Mouse (Mus musculus) cerebellum, adult 11-12 months (tissue): Measurements from ENCODE around the gene Ergic1.

Experiments used
- DNase-seq: peaks from one replicate; pipeline ENCODE4 v3.0.0; 2022

Ergic1 gene

DNA sequence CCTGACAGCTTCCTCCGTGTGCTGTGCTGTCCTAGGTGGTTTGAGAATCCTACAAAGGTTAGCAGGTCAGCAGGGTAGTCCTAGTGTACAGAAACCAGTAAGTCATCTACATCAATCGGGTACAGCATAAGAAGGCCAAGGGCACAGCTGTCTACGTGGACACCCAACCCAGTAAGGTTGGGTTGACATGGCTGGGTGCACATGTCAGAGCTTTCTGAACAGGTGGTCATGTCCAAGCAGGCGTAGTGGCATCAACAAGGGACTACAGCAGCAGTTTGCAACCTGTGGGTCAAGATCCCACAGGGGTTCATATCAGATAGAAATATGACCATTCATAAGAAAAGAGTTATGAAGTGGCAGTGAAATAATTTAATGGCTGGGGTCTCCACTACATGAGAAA, 104.3 kb downstream of the Ergic1 start:
- DNase-seq = no peak

DNA sequence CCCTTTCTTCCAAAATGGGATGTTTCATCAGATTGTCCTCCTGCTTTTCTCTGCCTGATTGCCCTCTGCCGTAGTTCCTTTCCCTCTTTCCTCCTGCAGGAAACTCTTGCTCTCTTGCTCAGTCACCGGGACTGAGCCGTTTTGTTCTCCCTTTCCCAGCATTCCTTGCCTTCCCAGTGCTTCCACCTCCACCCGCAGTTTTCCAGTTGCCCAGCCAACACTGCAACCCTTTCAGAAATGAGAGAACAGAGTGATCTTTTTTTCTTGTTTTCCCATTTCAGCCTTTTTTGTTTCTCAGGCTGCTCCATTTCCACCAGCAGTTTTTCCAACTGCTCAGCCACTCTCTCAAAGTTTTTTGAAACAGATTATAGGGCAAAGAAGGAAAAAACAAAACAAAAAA, 110.0 kb downstream of the Ergic1 start:
- DNase-seq = no peak

DNA sequence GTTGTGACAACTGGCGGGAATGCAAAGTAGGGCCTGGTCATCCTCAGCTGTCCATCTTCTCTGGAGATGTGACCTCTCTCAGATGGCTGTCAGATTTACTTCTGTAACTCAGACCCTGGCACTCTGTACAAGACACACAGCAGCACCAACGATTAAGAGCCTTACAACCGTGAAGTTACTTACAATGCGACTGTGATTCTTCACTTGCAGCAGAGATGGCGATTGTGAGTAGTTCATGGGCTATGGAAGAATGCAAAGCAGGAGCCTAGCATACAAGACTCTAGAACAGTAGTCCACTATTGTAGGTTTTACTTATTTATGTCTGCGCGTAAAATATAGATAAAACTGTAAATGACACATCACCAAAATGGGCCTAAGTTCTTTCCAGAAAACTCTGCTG, 114.6 kb downstream of the Ergic1 start:
- DNase-seq = no peak

DNA sequence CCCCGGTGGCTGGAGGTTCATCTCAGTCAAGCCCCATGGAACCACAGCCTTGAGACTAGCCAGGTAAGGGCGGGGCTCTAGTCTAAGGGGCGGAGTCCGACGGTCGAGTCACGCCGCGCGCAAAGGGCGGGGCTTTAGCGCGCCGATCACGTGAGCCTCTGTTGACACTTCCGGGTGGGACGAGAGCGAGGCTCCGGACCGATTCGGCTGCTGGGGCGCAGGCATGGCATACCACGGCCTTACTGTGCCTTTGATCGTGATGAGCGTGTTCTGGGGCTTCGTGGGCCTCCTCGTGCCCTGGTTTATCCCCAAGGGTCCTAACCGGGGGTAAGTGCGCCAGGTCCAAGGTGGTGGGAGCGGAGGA, 114.9 kb downstream of the Ergic1 start:
- DNase-seq = peak; percentile 93

DNA sequence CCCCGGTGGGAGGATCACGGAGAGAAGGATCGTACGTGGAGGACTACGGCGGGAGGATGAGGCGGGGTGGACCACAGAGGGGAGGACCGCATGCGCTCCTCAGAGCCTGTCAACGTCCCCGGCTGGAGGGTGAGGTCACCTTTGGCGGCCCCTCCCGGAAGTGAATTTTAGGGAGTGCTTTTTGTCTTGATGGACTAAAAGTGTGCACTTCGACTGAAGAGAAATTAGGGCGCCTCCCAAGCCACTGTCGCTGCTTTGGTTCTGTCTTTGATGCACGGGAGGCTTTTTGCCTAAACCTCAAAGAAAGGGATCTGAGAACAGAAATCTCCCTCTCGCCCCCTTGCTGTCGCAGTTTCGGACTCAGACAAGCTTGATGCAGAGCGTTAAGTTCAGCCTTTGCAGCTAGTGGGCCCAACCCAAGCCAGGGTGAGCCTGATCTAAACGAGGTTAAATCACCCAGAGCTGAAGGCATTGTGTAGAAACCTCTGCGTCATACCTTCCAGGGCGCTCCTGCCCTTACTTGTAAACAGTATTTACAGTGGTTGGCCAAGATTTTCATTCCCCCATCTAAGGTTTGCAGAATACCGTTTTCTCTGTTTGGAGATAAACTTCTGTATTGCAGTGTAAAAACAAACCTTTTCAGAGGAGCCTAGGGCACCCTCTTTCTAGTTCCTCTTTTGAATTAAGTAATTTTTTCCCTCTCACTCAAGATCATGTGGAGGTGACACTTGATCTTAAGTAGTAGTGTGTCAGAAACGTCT, 115.5 kb downstream of the Ergic1 start:
- peak; percentile 86 for DNase-seq

DNA sequence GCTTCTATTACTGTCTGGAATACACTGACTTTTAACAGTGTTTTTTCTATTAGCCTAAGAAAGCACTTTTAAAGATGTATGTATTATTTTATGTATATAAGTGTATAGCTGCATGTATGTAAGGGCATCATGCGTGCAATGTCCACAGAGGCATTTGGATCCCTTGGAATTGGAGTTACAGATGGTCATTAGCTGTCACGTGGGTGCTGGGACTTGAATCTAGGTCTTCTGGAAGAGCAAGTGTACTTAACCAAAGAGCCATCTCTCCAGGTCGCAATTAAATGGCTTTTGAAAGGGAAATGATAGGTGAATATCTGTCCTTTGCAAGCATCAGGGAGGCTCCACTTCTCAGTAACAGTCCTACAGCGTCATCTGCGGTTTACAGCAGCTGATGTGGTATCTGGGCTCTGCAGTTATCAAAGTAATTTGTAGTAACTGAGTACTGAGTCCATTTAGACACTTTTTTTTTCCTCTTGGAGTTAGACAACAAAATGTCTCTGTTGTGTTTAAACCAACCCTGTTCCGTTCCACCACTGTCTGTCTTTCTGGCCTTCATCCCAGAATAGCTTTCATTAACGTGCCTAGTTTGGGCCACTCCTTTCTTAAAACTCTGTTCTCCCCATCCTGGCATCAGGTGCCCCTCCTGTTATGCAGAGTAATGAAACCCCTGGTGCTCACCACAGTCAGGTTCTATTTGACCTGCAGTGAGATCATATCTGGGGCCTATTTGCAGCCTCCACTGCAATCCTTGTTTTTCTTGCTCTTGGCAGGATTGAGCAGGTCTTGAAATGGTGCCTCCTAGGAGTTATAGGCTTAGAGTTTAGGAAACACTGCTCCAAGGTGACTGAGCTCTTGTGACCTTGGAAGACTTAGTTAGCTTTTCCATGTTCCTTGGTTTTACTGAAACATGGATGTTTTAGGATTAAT, 116.7 kb downstream of the Ergic1 start:
- no peak for DNase-seq

DNA sequence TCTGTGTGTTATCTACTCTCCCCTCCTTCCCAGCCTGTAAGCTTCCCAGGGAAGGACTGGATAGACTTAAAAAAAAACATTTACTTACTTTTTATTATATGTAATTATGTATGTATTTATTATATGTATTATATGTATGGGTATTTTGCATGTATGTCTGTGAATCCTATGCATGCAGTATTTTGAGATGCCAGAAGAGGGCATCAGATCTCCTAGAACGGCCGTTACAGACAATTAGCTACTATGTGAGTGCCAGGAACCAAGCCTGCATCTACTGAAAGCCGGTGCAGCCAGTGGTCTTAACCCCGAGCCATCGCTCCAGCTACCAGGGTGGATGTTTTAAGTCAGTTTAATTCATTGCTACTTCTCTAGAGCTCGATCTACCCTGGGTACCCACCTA, 120.0 kb downstream of the Ergic1 start:
- DNase-seq = no peak

DNA sequence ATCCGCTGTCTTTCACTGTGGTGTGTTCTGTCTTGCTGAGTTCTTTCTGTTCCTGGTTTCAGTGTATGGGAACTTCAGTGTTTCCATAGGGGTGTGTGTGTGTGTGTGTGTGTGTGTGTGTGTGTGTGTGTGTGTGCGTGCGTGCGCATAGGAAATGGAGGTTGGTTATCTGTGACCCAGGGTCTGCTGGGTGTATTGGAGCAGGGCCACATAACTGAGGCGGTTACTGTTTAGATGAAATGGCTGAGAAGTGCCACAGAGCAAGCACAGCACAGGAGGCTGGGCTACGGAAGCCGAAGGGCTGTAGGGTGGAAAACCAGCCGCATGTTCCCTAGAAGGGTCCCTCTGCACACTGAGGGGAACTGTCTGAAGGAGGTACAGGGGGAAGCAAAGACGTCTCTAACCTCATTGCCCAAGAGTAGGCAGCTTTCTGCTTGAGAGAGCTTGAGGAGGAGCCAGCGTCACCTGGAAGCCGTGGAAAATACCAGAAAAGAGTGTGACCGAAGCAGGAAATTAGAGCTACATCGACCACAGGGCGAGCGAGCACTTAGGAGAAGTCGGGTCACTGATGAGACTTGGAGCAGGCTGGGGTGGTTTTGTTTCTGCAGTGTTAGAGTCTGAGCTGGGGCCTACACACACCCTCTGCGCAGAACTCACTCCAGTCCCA, 125.2 kb downstream of the Ergic1 start:
- DNase-seq = no peak

DNA sequence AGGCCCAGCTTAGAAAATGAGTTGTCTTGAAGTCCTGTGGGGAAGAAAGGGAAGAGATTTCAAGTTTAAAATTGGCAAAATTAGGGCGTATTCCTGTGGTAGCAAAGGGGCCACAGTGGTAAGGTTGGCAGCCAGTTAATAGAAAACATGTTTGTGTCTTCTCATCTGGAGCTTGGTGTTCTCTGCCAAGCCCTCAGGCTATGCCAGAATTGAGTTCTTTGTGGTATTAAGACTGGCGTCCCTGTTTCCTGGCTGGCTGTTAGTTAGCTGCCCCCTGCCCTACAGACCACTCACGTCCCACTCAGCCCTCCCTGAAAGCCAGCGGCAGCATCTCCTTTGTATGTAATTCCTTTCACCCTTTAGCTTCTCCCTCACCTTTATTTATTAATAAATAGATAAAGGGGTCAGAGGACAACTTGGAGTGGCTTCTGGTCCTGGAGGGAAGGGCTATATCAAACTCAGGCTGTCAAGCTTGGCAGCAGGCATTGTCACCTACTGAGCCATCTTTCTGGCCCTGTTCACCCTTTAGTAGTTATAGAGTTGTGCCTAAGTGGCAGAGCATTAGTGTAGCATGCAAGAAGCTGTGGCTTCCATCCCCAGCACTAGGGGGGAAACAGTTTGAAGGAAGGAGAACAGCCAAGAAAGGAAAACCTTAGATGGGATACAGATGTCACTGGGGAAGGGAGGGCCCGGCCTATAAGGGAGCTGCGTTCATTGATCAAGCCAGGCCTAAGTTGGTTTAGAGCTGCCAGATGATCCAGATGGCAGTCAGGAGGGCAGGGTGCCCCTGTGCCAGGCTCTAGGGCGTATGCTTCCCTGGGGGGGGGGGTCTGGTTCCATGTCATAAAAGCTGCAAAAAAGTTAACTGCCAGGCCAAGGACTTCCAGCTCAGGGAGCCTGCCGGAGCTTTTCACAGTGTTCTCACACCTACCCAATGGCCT, 127.8 kb downstream of the Ergic1 start:
- peak; percentile 47 for DNase-seq

DNA sequence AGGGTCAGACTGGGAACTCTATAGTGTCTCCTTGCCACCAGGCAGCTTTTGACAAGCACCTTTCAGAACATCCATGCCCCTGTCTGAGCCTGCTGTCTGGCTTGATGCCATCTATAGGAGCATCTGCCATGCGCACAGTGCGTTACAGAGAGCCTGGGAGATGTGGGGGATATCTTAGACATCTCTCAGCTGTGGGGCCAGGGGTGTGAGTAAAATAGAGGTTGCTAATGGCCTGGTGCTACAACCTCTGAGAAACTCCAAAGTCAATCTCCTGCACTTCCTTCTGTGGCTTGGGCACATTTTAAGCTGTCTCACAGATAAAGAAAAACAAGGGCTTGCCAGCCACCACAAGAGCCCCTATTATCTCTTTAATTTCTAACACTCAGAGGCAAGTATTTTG, 128.5 kb downstream of the Ergic1 start:
- peak; percentile 48 for DNase-seq

DNA sequence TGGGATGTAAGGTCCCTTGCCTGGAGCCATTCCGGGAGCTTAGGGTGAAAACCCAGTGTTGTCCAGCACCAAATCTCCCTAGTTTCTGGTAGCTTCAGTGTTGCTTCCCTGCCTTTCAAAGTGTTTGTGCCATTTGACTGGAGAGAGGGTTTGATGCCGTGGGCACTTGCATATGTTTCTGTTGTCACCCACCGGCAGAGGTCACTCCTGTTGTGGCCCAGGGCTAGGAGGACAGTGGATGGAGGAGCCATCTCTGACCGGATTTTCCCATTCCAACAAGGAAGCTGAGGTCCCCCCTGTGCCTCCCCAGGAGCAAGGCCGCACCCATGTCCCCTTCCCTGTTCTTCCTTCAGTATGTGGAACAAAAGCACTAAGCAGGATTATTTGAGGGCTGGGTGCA, 128.9 kb downstream of the Ergic1 start:
- DNase-seq = peak; percentile 62

DNA sequence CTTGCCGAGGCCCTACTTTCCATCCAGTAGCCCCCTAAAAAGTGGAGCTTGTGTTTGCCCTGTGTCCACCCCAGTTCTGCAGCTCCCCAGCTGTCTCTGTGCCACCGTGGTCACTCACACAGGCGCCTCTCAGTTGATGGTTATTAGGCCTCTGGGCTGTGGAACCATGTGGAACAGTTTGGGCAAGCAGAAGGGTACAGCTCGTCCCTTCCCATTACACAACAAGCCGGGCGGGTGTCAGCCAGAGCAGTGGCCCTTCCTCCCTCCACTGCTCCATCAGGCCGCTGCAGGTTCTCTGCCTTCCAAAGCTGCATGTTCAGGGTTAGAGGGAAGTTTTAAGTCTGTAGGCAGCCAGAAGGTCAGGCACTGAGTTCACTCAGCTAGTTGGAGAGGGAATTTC, 129.8 kb downstream of the Ergic1 start:
- DNase-seq = peak; percentile 60

DNA sequence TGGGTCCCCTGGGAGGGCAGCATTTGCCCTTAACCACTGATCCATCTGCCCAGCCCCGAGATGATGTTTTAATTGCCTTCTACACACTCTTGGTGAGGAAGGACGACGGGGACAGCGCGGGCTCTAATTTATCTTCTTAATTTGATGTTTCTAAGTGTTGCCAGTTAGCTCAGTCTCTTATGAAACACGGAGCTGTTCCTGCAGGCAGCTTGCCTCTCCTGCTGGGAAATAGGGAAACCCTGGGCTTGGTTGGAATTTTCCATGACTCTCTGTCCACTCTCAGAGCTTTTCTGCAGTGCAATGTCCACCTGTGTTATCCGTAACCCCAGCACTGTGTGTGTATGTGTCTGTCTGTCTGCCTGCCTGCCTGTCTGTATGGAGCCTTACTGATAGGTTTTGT, 132.1 kb downstream of the Ergic1 start:
- DNase-seq = peak; percentile 83

DNA sequence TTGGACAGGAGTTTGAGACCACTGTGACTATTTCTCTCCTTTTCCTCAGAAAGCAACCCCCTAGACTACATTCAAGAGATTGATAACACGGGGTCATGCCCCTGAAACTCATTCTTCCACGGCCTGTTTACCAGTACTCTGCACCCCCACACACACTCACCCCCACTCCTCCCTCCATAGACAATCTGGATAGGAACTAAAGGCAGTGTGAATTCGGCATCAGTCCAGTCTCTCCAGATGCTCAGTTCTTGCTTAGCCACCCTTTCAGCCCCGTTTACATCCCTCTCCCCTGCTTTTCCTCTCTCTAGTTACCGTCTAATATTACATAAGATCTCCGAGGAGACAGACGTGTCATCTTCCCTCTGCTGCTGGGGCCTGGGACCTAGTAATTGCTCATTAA, 132.9 kb downstream of the Ergic1 start:
- DNase-seq = peak; percentile 58

DNA sequence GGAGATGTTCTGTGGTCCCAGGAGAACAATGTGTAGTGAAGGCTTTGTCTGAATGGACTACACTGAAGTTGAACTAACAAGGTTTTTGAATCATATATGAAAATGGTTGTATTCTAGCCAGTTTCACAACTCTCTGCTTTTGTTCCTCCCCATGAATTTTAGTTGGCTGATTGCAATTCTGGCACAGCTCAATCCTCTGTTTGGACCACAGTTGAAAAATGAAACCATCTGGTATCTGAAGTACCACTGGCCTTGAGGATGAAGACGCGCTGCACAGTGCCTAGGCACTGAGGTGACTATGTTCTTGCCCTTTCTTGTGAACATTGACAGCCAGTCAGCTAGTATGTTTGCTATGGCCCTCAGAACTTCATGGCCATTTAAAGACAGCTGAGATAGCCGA, 133.9 kb downstream of the Ergic1 start:
- no peak for DNase-seq

DNA sequence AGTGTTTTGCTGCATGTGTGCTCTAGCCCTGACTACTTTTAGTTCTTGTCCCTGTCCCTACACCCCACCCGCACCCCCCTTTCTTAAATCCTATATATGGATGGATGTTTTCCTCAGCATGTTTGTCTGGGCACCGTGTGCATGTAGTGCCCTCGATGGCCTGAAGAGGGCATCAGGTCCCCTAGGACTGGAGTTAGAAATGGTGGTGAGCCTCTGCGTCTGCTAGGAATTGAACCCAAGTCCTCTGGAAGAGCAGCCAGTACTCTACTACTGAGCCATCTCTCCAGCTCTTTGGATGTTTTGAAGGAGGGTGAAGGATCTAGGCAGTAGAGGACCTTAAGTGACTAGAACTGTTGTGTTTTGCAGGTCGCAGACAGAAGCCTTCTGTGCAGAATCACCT, 137.6 kb downstream of the Ergic1 start:
- no peak for DNase-seq

DNA sequence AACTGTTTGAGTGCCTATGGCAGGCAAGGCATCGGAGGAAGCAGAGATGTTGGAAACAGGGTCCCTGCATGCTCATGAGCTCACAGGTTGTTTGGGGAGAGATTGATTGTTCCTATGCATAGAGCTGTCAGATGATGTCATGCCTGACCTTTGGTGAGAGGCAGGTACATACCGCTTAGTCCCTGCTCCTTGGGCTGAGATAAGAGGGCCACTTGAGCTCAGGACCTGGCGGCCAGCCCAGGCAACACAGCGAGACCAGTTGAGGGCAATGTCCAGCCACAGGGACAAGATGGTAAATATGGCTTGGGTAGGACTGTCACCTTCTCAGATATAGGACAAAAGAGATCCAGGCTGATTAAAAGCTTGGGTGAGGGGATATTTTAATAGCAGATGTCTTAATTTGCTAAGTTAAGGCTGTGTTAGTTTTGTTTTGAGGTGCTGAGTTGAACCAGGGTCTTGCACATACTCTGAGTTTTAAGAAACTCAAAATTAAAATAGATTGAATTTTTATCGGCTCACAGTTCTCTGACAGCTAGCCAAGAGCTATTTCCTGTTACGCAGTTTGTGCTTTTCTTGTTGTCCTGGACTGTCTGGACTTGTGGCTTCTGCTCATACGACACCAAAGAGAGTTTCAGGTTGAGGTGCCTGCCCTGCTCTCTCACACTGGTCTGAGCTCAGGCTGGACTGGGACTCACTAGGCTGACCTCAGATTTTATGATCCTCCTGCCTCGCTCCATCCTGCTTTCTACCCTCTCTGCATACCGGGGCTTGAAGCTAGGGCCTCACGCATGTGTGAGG, 138.7 kb downstream of the Ergic1 start:
- DNase-seq = peak; percentile 69

DNA sequence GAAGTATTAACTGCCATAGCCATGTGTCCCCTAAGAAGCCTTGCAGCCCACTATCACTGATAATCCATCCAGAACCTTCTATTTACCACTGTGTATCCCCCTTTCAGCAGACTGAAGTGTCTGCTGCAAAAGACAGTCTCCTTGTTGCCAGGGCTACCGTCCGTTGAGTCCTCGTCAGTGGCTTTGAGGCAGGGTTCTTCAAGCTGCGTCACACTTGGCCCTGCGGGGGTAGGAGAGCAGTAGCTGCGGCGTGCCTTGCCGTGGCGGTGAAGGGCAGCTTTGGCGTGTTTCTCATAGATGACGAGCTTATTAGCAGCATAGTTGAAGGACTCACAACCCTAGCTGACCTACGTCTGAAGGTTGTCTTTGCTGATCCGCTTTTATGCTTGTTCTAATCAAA, 140.3 kb downstream of the Ergic1 start:
- no peak for DNase-seq

DNA sequence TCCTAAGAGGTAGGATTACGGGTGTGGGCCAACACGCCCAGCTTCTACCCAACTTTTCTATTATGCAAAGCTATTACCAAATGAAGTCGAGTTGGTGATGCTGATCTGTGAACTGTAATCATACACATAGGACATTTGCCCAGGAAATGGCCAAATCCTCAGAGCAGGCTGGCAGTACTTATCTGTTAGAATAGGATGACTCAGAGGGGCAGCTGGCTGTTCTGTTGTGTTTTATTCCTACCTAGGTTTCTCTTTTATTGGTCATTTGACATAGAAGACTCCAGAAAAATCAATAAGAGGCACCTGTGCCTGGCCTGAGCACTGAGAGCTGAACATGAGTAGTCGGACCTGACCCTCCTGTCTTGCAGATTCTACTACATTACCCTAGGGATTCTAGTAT, 141.3 kb downstream of the Ergic1 start:
- DNase-seq = no peak

DNA sequence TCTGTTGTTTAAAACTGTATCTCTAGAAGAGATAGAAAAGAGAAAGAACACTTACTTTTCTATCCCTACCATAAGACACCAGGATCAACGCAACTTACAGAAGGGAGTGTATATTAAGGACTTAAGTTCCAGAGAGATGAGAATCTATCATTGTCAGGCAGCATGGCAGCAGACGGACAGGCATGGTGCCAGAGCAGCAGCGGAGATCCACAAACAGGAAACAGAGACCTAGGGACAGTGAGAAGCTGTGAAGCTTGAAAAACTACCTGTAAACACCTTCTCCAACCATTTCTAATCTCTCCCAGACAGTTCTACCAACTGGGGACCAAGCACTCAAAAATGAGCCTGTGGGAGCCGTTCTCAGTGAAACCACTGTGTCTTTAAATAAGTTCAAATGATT, 142.4 kb downstream of the Ergic1 start:
- DNase-seq = peak; percentile 71

DNA sequence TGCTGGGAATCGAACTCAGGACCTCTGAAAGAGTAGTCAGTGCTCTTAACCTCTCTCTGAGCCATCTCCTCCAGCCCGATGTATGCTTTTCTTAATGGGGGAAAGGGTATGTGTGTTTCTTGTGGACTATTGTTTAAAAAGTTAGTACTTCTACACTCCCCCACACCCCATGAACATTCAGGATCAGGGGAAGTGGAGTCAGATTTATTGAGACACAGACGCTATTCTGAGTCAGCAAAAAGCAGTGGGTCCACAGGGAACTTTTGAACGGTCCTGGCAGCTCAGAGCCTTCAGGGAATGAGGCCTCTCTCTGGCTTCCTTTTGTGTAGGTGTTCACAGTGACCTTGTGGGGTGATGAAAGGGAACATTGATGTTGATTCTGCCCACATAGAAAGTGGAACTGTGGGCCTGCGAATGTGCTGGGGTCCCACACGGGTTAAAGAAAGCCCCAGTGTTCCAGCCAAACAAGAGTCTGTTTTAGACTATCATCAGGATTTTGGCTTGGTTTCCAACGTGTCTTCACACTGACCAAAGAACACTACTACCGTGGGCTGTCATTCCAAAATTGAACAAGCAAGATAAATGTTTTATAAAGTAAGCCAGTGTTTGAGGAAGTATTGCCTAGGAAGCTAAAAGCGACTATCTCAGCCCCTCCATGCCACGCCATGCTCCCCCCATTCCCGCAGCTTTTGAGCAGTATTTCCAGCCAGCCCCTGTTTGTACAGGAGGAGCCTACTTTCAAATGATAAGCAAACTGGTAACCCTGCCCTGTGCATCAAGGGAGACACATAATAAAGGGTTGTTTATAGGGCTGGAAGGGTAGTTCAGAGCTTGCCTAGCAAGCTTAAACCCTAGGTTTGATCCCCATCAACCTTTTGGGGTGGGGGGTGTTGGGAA, 144.4 kb downstream of the Ergic1 start:
- no peak for DNase-seq
